Mouse (Mus musculus): Measurements from ENCODE around the gene Fam20b. TPM values are rescaled to one million over a fixed set of nuclear protein-coding genes. Genes with fewer than 3 reads are reported as not detected.

Gene Fam20b
- polyA plus RNA-seq, 1 experiment from 2014 or later = 19.9 TPM

DNA sequence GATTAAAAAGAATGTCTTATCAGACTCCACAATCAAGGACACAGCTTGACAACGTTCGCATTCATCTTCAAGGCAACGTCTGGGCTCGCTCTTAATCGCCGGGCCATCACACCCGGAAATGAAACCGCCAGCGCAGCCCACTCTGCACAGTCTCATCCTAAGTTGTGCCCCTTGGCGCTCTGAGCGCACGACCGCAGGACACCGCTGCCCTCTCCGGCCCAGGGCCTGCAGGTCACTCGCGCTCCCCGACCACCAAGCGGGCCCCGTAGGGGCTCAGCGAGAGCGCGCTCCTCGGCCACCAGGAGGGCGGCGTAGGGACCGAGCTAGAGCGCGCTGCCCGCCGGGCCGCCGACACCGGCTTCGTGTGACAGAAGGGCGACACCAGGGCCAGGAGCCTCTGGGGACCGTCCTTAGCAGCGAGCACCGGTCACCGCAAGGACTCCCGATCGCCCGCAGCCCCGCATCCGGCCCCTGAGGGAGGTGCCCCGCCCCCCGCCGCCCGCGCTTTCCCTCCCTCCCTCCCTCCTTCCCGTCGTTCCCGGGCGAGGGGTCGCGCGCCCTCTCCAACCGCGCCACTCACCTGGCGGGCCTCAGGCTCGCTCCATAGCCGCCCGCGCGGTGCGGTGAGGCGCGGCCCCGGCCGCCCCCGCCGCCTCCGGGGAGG is 468 bp downstream of the Fam20b start:
- Histone ChIP-seq H3K27ac (peak overlapping the region; percentile 96), H3K4me3 (peak overlapping the region; percentile 94), H3K4me1 (replicated peaks) (peaks cover 25% of the 10 kb centered on the region), H3K27me3 (ENCODE audit: insufficient read depth, poor library complexity, severe bottlenecking) (peaks cover 27% of the 10 kb centered on the region), H3K36me3 (peaks cover 14% of the 10 kb centered on the region), H3K9me3 (no peaks in the 10 kb centered on the region)
- DNase-seq (ENCODE audit: low spot score) = peak; percentile 85
- under 1% methylated on average over 62 of the region's 73 CpGs for WGBS

- WGBS = 18% methylated on average over 13 of the region's 13 CpGs
- H3K27me3 ChIP-seq (ENCODE audit: insufficient read depth, poor library complexity, severe bottlenecking) = peaks cover 27% of the 10 kb centered on the region
- H3K36me3 ChIP-seq = peaks cover 14% of the 10 kb centered on the region
- no peaks in the 10 kb centered on the region for H3K9me3 ChIP-seq
- peaks cover 25% of the 10 kb centered on the region for H3K4me1 ChIP-seq (replicated peaks)
- peak overlapping the region; percentile 94 for H3K4me3 ChIP-seq
- peak overlapping the region; percentile 96 for H3K27ac ChIP-seq
- no peak for DNase-seq (ENCODE audit: low spot score)
Measured at GRCm38 (mm10) chr1:156717751-156718285, 1.1 kb downstream of the Fam20b start.

DNA sequence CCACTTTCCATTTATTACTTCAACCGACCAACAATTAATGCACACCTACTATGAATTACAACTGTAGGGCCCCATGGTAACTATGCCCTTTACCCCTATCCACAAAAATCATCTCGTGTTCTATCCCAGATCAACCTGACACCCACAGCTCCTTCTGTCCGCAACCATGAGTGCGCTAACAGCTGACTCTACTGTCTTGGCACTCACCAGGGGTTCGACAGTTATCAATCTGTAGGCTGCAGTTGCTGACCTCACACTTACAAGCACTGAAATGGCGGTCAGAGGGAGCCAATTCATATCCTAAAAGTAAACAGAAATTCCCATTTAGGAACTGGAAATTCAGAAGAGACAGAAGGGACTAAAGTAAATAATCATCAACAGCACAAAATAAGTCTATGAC is 2.2 kb downstream of the Fam20b start:
- 91% methylated on average over 6 of the region's 6 CpGs for WGBS
- Histone ChIP-seq H3K4me1 (replicated peaks) (peaks cover 25% of the 10 kb centered on the region), H3K9me3 (no peaks in the 10 kb centered on the region), H3K36me3 (peaks cover 14% of the 10 kb centered on the region), H3K27me3 (ENCODE audit: insufficient read depth, poor library complexity, severe bottlenecking) (peaks cover 22% of the 10 kb centered on the region), H3K4me3 (no peak overlapping the region), H3K27ac (no peak overlapping the region)
- no peak for DNase-seq (ENCODE audit: low spot score)

- Histone ChIP-seq H3K4me3 (no peak overlapping the region), H3K27ac (no peak overlapping the region), H3K4me1 (replicated peaks) (0 out of 2 replicates have a peak, but pooled peaks cover 13% of the 10 kb centered on the region), H3K9me3 (no peaks in the 10 kb centered on the region), H3K27me3 (ENCODE audit: insufficient read depth, poor library complexity, severe bottlenecking) (no peaks in the 10 kb centered on the region), H3K36me3 (peaks cover 11% of the 10 kb centered on the region)
- no peak for DNase-seq (ENCODE audit: low spot score)
- WGBS = 78% methylated on average over 10 of the region's 10 CpGs
Measured at GRCm38 (mm10) chr1:156710472-156711098, 8.3 kb downstream of the Fam20b start.

DNA sequence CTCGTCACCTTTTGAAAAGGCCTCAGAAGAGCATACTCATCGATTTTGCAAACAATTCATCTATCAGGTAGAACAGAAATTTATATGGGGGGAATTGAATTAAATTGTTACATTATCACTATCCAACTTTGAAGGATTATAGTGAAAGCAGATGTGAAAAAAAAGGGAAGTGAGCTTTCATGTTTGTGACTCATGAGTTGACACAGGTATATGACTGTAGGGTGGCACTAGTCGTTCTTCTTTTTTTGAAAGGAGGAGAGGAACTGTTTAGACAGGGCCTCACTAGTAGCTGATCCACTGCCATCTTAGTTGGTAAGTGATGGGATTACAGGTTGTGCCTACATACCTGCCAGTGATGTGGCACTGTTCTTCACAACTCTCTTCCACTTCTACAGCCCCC is 10.2 kb downstream of the Fam20b start:
- H3K36me3 ChIP-seq = peaks cover 24% of the 10 kb centered on the region
- no peaks in the 10 kb centered on the region for H3K27me3 ChIP-seq (ENCODE audit: insufficient read depth, poor library complexity, severe bottlenecking)
- no peak for DNase-seq (ENCODE audit: low spot score)
- H3K9me3 ChIP-seq = no peaks in the 10 kb centered on the region
- no peak overlapping the region for H3K4me3 ChIP-seq
- 0 out of 2 replicates have a peak, but pooled peaks cover 13% of the 10 kb centered on the region for H3K4me1 ChIP-seq (replicated peaks)
- WGBS = 94% methylated on average over 3 of the region's 3 CpGs
- no peak overlapping the region for H3K27ac ChIP-seq

DNA sequence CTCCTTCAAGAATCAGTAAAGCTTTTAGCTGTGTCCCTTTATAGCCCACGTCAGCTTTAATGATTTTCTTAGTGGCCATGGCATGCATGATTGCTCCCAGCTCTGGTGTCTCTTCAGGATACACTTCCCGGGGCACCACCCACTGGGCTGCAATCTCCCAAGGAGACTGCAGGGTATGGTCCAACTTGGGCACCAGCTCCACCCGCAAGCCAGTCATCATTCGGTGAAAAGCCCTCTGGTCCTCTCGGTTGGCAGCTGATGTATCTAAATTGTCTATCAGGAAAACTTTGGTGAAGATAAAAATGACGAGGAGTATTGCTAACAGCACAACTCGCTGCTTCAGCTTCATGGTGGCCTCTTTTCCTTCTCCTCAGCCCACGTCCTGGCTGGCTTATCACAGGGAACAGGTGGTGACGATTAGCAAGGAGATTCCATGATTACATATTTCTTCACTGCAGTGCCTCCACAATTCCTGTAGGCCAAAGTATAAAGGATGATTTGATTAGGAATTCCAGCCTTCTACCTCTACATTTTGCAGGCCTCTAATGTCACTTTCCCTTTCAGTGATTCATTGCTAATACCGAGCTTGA is 13.1 kb downstream of the Fam20b start:
- 84% methylated on average over 10 of the region's 10 CpGs for WGBS
- no peak for DNase-seq (ENCODE audit: low spot score)
- H3K27me3 ChIP-seq (ENCODE audit: insufficient read depth, poor library complexity, severe bottlenecking) = no peaks in the 10 kb centered on the region
- H3K4me3 ChIP-seq = no peak overlapping the region
- H3K9me3 ChIP-seq = no peaks in the 10 kb centered on the region
- H3K27ac ChIP-seq = no peak overlapping the region
- H3K4me1 ChIP-seq (replicated peaks) = 0 out of 2 replicates have a peak, but pooled peaks cover 13% of the 10 kb centered on the region
- H3K36me3 ChIP-seq = peaks cover 49% of the 10 kb centered on the region

DNA sequence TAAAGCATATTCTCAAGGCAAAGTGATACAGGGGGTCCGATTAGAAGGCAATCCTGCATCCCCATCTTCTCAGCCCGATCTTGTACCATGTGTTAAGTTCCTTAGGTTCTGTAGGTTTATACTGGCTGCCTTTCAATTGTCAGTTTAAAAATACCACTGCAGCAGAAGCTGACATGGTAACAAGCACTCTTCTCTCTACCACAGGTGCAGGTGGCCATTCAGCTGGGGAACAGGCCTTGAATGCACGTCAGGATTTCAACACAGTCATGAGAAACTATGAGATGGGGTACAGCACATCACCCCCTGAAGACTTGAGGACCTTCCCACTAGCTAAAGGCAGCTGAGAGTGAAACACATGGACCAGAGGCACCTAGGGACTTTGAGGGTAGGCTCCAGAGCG is 15.4 kb downstream of the Fam20b start:
- peaks cover 69% of the 10 kb centered on the region for H3K36me3 ChIP-seq

GRCm38 (mm10) chr1:156702151-156702550 is 16.7 kb downstream of the Fam20b start:
- no peaks in the 10 kb centered on the region for H3K4me1 ChIP-seq (replicated peaks)
- H3K27ac ChIP-seq = no peak overlapping the region
- H3K9me3 ChIP-seq = no peaks in the 10 kb centered on the region
- no peak for DNase-seq (ENCODE audit: low spot score)
- WGBS = 93% methylated on average over 7 of the region's 7 CpGs
- H3K36me3 ChIP-seq = peaks cover 82% of the 10 kb centered on the region
- no peaks in the 10 kb centered on the region for H3K27me3 ChIP-seq (ENCODE audit: insufficient read depth, poor library complexity, severe bottlenecking)
- no peak overlapping the region for H3K4me3 ChIP-seq

More for the DNA sequence above, 15.4 kb downstream of the Fam20b start:
- Histone ChIP-seq H3K27me3 (ENCODE audit: insufficient read depth, poor library complexity, severe bottlenecking) (no peaks in the 10 kb centered on the region), H3K4me1 (replicated peaks) (no peaks in the 10 kb centered on the region), H3K27ac (no peak overlapping the region), H3K4me3 (no peak overlapping the region), H3K9me3 (no peaks in the 10 kb centered on the region)
- WGBS = 90% methylated on average over 4 of the region's 4 CpGs
- no peak for DNase-seq (ENCODE audit: low spot score)

DNA sequence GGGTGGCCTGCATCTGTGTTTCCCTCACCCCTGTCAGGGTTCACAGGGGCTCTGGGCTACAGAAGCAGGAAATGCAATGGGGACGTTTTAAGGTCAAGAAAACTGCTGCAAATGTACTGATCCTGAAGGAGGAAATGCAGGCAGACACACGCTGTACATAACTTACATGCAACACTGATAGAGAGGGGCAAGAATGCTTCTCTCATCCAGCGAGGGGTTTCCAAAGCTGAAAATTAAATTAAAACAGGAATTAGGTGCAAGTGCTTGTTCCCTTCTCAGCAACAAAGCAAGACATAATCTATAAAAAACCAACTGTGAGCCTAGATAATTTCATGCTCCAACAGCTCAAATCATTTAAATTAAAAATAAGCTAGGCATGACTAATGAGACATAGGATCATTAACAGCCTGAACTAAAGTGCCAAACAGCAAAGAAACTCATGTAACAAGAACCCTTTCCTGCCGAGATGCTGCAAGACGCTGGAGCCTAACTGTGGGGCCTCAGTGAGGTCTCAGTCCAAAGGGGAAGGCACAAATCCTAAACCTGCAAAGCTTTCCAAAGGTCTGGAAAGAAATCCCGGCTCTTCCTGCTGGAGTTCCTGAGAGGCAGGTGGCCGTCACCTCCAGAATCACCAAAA is 32.7 kb downstream of the Fam20b start:
- H3K36me3 ChIP-seq = peaks cover 91% of the 10 kb centered on the region
- no peak overlapping the region for H3K4me3 ChIP-seq
- H3K27ac ChIP-seq = no peak overlapping the region
- no peaks in the 10 kb centered on the region for H3K9me3 ChIP-seq
- H3K4me1 ChIP-seq (replicated peaks) = no peaks in the 10 kb centered on the region
- H3K27me3 ChIP-seq (ENCODE audit: insufficient read depth, poor library complexity, severe bottlenecking) = no peaks in the 10 kb centered on the region
- WGBS = 81% methylated on average over 7 of the region's 7 CpGs
- no peak for DNase-seq (ENCODE audit: low spot score)

DNA sequence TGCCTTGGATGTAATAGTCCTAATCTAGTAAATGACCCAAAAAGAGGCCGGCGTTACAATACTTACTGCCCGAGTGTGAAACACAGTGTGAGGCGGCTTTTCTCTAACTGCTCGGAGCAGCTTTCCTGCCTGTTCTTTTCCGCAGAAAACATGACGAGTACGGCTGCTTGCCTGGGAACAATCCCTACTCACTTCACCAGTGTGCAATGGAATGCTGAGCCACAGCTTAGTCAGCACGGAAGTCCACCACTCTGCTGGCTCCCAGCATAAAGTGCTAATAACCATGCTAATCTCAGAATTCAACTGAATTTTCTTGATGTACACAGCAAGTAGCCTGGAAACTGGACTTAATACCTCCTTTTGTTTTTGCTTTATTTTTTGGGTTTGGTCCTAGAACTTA is 39.3 kb downstream of the Fam20b start:
- Histone ChIP-seq H3K27ac (no peak overlapping the region), H3K27me3 (ENCODE audit: insufficient read depth, poor library complexity, severe bottlenecking) (0 out of 2 replicates have a peak, but pooled peaks cover 6% of the 10 kb centered on the region), H3K4me3 (no peak overlapping the region), H3K36me3 (peaks cover 44% of the 10 kb centered on the region), H3K4me1 (replicated peaks) (peaks cover 1% of the 10 kb centered on the region), H3K9me3 (no peaks in the 10 kb centered on the region)
- no peak for DNase-seq (ENCODE audit: low spot score)
- WGBS = 89% methylated on average over 9 of the region's 9 CpGs

DNA sequence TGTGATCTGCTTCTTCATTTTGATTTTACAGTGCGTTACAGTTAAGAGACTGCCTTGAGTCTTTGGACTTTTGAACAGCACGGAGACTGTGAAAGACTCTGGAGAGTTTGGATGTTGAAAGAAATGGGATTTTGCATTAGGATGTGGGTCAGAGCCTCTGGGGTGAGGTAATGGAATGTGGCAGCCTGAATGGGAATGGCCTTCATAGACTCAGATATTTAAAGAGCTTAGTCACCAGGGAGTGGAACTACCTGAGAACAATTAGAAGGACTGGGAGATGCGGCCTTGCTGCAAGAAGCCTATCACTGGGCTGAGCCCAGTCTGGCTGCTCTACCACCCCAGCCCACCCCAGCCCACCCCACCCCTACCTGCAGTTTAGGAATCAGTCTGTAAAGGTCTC is 41.7 kb downstream of the Fam20b start:
- Histone ChIP-seq H3K27me3 (ENCODE audit: insufficient read depth, poor library complexity, severe bottlenecking) (peaks cover 23% of the 10 kb centered on the region), H3K4me3 (no peak overlapping the region), H3K27ac (no peak overlapping the region), H3K36me3 (peaks cover 27% of the 10 kb centered on the region), H3K9me3 (no peaks in the 10 kb centered on the region), H3K4me1 (replicated peaks) (peaks cover 21% of the 10 kb centered on the region)
- no peak for DNase-seq (ENCODE audit: low spot score)
- 90% methylated on average over 3 of the region's 3 CpGs for WGBS

GRCm38 (mm10) chr1:156676596-156676995 is 42.3 kb downstream of the Fam20b start:
- H3K36me3 ChIP-seq = peaks cover 22% of the 10 kb centered on the region
- no peak overlapping the region for H3K27ac ChIP-seq
- H3K4me1 ChIP-seq (replicated peaks) = peaks cover 21% of the 10 kb centered on the region
- peaks cover 29% of the 10 kb centered on the region for H3K27me3 ChIP-seq (ENCODE audit: insufficient read depth, poor library complexity, severe bottlenecking)
- WGBS = 88% methylated on average over 5 of the region's 5 CpGs
- no peak for DNase-seq (ENCODE audit: low spot score)
- H3K9me3 ChIP-seq = no peaks in the 10 kb centered on the region
- H3K4me3 ChIP-seq = no peak overlapping the region

All from hindbrain, embryonic 10.5 days (tissue).